Mouse (Mus musculus): ENCODE measurements around the gene Mitf. TPM values are rescaled to one million over a fixed set of nuclear protein-coding genes. Genes with fewer than 3 reads are reported as not detected.

Gene Mitf
- total RNA-seq, 4 experiments from 2014 or later = 9.7 to 12.9 (median 10.8) TPM

DNA sequence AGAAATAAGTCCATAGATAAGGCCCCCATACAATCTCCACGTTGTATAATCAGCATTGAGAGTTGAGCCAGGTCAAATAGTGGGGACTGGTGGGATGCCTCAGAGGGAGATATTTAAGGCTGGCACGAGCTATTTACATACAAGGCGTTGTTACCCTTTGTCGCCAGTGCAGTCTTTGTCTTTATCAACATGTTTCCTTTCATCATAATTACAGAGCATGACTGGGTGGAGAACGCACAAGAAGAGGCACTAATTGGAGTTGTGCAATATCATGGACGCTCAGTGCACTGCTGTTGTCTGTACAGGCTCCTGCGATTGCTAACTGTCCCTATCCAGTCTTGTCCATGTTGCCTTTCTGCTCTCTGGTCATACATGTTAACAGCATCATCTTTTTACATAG, 15.0 kb downstream of the Mitf start:
- DNase-seq (ENCODE audit: low spot score in 2 of 2) = no peak

DNA sequence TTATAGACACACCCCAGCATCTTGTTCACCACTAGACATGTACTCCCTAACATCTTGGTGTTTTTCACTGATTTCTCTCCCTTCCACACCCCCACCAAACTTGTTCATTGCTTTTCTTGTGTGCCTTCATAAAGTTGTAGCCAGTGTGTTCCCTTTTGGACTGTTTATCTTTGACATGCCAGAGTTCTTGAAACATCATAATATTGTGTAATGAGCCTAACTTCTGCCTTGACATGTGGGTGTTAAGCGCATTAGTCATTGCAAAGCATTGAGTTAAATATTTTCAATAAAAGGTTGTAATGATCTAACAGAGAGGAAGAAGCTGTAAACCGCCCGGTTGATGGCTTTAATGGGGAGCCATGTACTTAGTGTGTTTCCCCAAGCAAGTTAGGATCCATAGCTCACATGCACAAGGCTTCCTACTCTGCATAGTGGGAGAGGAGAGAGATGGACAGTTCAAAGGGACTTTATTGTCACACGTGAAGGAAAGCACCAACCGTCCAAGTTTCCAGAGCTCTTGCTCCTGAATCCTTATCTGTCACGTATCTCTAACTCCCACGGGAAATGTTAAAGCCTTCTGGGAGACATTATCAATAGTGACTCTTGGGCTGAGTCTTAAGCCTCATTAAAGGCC, 19.9 kb downstream of the Mitf start:
- DNase-seq (ENCODE audit: low spot score in 2 of 2) = no peak

GRCm38 (mm10) chr6:97828021-97828420, 21.2 kb downstream of the Mitf start:
- no peak for DNase-seq (ENCODE audit: low spot score in 2 of 2)

- no peak for DNase-seq (ENCODE audit: low spot score in 2 of 2)
Observed at GRCm38 (mm10) chr6:97828822-97829719, 22.2 kb downstream of the Mitf start.

GRCm38 (mm10) chr6:97832501-97832900, 25.6 kb downstream of the Mitf start:
- no peak for DNase-seq (ENCODE audit: low spot score in 2 of 2)

DNA sequence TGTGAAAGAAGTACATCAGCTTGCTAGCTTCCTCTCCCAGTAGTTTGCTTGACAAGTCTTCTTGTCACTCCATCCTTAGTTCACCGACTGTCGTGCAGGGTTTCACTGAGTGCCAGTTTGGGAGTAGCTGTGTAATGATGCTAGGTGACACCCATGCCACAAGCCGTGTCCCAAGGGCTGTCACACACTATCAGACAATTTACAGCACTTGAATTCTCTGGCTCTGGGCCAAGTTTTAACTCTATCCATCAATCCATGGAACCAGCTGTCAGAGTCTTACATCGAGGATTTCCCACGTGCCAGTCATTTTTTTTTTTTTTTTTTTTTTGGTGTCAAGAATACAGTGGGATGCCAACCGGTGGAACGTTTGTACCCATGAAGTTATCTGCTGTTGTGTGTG, 29.3 kb downstream of the Mitf start:
- DNase-seq (ENCODE audit: low spot score in 2 of 2) = no peak

DNA sequence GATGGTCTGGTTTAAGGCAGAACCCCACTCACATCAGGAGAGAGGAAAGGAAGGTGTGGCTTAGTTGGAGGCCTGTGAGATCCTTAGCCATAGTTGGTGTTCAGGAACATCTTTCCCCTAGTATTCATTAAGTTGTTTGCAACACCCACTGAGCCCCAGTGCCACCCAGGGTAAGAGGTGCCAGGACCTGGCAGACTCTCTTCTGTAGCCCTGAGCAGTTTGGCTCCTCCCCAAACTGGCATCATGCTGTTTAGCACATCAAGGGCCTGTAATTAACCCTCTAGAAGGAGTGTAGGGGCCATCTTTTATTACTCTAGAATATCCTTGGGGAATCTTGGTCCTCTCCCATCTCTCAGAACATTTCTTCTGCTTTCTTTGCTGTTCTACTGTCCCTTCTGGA, 30.9 kb downstream of the Mitf start:
- no peak for DNase-seq (ENCODE audit: low spot score in 2 of 2)

- DNase-seq (ENCODE audit: low spot score in 2 of 2) = no peak
Observed at GRCm38 (mm10) chr6:97839568-97839967, 32.7 kb downstream of the Mitf start.

DNA sequence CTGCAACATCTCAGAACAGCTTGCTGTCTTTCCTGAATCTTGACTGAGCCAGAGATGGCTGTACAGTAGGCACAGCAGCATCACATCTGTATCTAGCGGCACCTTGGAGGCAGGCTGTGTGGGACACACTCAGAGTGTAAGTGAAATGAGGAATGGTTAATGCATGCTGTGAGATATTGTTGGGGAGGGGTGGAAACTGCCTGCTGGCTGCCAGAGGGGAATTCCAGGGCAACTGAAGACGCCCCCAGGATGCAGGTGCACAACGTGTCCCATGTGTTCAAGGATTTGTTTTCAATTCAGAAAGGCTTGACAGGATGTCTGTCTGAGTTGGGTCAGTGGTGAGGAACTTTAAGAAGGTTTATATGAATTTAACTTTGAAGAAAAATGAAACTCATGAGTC, 37.3 kb downstream of the Mitf start:
- no peak for DNase-seq (ENCODE audit: low spot score in 2 of 2)

GRCm38 (mm10) chr6:97848191-97848857, 41.5 kb downstream of the Mitf start:
- peak in 1 of 2 experiments; percentile 38 for DNase-seq (ENCODE audit: low spot score in 2 of 2)

DNA sequence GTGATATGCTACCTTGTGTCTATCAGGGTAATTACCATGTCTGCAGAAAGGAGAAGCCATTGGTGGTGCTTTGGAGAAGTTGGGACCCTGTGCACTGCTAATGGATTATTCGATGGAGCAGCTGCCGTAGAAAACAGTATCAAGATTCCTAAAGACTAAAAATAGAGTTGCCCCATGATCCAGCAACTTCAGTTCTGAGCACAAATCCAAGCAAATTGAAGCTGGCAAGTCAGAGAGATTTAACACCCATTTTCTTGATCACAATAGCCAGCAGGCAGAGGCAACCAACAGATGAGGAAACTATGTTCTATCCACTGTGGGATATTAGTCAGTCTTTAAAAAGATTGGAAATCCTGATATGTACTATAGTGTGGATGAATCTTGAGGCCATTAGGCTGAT, 47.4 kb downstream of the Mitf start:
- DNase-seq (ENCODE audit: low spot score in 2 of 2) = no peak

DNA sequence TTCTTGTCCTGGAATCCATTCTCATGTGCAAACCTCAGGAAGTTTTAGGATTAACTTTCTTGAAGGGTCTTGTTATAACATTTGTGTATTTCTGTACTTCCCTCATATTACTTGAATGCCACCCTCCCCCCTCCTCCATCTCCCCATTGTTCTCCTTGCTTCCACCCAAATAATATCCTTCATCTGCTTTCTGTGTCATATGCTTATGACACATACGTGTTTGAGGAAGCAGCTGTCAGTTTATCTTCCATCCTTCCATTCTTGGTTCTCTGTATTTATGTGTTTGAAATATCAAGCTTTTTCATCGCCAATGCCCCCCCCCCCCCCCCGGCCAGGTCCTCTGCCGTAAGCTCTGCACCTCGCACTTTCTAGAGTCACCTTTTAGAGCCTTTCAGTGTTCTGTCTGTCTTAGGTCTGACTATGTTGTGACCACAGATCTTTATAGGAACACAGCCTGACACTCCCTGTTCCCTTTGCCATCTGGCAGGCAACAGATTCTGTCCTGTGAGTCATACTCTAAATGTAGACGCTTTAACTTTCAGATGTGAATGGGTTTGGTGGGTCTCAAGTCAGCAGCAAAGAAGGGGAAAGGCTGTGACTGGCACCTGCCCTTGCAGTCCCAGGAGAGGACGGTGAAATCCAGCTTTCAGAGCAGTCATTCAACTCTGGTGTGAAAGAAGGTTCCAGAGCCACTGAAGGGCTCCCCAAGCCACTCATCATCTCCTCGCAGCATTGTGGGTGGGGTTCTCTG, 48.7 kb downstream of the Mitf start:
- peak; percentile 50 to 58 for DNase-seq (ENCODE audit: low spot score in 2 of 2)

- no peak for DNase-seq (ENCODE audit: low spot score in 2 of 2)
Observed at GRCm38 (mm10) chr6:97856502-97856901, 49.6 kb downstream of the Mitf start.

DNA sequence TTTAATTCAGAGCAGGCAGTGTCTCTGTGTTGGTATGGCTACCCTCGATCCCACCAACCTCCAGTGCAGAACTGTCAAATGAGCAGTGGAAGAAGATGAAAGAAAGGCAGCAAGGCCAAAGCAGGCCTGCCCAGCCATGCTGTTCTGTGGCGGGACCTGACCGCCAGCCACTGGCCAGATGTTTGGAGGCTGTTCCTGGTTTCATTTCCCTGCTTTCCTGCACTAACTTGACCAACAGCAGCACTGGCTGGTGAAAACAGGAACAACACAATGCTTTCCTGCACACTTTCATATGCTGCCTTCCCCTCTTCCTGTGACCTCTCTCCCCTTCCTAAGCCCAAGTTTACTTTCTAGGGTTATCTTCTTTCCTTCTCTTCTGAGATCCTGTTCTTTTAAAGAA, 50.8 kb downstream of the Mitf start:
- DNase-seq (ENCODE audit: low spot score in 2 of 2) = no peak

DNA sequence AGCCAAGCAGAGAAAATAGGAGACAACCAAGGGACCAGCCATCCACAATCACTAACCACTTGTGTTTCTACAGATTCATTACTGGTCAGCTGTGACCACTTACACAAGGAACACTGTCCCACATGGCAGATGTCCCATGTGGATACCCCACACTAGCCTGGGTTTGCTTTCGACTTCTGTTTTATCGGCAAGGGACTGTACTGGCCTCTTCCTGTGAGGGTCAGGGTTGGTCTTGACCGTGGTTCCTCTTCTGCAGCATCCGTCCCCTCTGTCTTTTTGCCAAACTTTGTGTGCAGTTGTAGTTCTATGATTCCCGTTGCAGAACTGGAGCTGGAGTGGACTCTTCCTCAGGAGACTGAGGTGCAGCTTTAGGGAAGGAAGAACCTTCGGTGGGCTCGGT, 59.7 kb downstream of the Mitf start:
- DNase-seq (ENCODE audit: low spot score in 2 of 2) = no peak

GRCm38 (mm10) chr6:97868005-97868404, 61.2 kb downstream of the Mitf start:
- DNase-seq (ENCODE audit: low spot score in 2 of 2) = no peak

GRCm38 (mm10) chr6:97869953-97870352, 63.1 kb downstream of the Mitf start:
- no peak for DNase-seq (ENCODE audit: low spot score in 2 of 2)

GRCm38 (mm10) chr6:97871296-97872030, 64.6 kb downstream of the Mitf start:
- no peak for DNase-seq (ENCODE audit: low spot score in 2 of 2)

GRCm38 (mm10) chr6:97873102-97873501, 66.2 kb downstream of the Mitf start:
- no peak for DNase-seq (ENCODE audit: low spot score in 2 of 2)

DNA sequence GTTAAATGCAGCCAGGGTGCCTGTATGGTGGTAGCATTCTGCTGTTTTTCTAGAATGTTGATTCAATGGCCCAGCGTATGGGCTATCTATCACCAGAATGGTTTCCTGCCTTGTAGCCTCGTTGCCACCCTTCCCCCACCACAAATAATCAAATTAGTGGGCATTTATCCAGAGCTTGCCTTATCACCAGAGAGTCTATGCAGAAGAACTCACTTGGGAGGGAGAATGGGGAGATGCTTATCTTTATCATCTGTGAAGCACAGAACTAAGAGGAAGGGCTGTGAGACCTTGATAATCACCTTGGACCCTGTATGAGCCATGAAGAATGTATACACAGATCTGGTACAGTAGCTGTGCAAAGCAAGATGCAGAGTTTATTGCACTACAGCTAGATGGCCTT, 70.1 kb downstream of the Mitf start:
- no peak for DNase-seq (ENCODE audit: low spot score in 2 of 2)

GRCm38 (mm10) chr6:97877492-97877891, 70.6 kb downstream of the Mitf start:
- DNase-seq (ENCODE audit: low spot score in 2 of 2) = no peak

All from layer of hippocampus, adult 8-10 months (tissue).